Mouse (Mus musculus) liver, embryonic 15.5 days (tissue): ENCODE measurements at regions not wholly inside any gene's neighbourhood (a gene's known extent, or its start where the extent isn't known, plus 50 kb on each side); places are given as distances from the start of the nearest gene placed in this dataset.

ENCODE experiments used
- ATAC-seq: fragments of 200-750 bp; cut with Nextera tagmentation; 2 replicates; pipeline ENCODE4 v1.8.0; 2017; ENCODE audit warnings: moderate number of reproducible peaks, mild to moderate bottlenecking, moderate library complexity; ENCODE audit not compliant: insufficient read depth
- H3K27ac ChIP-seq: fragments of 300-500 bp; sonication (generic); replicated peaks from 2 replicates; pipeline ENCODE4 v1.5.1; 2015; ENCODE audit warnings: mild to moderate bottlenecking, inconsistent platforms
- H3K27me3 ChIP-seq: fragments of 300-500 bp; sonication (generic); 2 replicates; pipeline ENCODE4 v1.6.1; 2015; ENCODE audit warnings: mild to moderate bottlenecking, inconsistent platforms
- H3K36me3 ChIP-seq: fragments of 300-500 bp; sonication (generic); replicated peaks from 2 replicates; pipeline ENCODE4 v1.6.1; 2015; ENCODE audit warnings: moderate library complexity, mild to moderate bottlenecking, inconsistent platforms
- H3K4me1 ChIP-seq: fragments of 300-500 bp; sonication (generic); replicated peaks from 2 replicates; pipeline ENCODE4 v1.6.1; 2015; ENCODE audit warnings: inconsistent platforms
- H3K4me2 ChIP-seq: fragments of 300-500 bp; sonication (generic); 2 replicates; pipeline ENCODE4 v1.6.1; 2015; ENCODE audit warnings: moderate library complexity, mild to moderate bottlenecking, inconsistent platforms
- H3K4me3 ChIP-seq: fragments of 300-500 bp; sonication (generic); replicated peaks from 2 replicates; pipeline ENCODE4 v1.5.1; 2015; ENCODE audit warnings: mild to moderate bottlenecking, inconsistent platforms
- H3K9ac ChIP-seq: fragments of 300-500 bp; sonication (generic); 2 replicates; pipeline ENCODE4 v1.6.1; 2015; ENCODE audit warnings: moderate library complexity, mild to moderate bottlenecking, inconsistent platforms
- H3K9me3 ChIP-seq: fragments of 300-500 bp; sonication (generic); replicated peaks from 2 replicates; pipeline ENCODE4 v1.6.1; 2016; ENCODE audit warnings: inconsistent platforms
- WGBS: fragments of 180-500 bp; shearing (Covaris S2); methylation state at CpG from one replicate; pipeline ENCODE4 v1.1.7; 2015; ENCODE audit warnings: mixed read lengths; ENCODE audit not compliant: insufficient replicate concordance; 5-methylcytosine and 5-hydroxymethylcytosine counted together

DNA sequence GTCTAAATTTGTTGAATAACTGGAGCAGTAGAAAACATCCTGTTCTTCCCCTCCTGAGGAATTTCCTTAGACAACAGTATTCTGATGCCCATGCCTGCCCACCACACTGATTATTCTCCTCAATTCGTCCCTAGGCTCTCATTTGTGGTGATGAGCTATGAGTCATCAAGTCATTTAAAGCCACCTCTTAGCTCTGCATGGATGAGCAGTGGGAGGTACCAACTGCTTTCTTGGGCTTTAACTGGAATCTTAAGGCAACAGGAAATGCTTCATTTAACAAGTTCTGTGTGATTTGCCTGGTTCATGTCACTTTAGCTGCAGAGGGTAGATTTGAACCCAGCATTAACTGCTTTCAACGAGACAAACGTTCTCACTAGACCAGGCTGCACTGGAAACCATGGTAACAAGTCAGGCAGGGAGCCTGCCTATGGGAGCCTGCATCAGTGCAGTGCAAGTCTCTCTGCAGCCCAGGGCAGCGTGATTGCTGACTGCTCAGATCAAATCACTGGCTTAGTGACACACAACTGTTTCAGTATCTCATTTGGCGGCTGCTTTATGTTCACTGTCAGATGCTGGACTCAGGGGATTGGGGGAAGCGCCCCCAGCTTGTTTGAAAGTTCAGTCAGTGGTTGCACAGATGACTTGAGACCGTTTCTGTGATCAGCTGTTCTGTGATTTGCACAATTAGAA, 273.5 kb upstream of the Tle4 start:
- 25% methylated on average over 7 of the region's 7 CpGs for WGBS
- no peak for ATAC-seq
- no peak overlapping the region for H3K4me2 ChIP-seq
- no peak overlapping the region for H3K27ac ChIP-seq
- no peaks in the 10 kb centered on the region for H3K9me3 ChIP-seq
- H3K4me3 ChIP-seq, result no peak overlapping the region
- no peak overlapping the region for H3K9ac ChIP-seq
- H3K4me1 ChIP-seq, result no peaks in the 10 kb centered on the region
- no peaks in the 10 kb centered on the region for H3K36me3 ChIP-seq
- H3K27me3 ChIP-seq, result no peaks in the 10 kb centered on the region

DNA sequence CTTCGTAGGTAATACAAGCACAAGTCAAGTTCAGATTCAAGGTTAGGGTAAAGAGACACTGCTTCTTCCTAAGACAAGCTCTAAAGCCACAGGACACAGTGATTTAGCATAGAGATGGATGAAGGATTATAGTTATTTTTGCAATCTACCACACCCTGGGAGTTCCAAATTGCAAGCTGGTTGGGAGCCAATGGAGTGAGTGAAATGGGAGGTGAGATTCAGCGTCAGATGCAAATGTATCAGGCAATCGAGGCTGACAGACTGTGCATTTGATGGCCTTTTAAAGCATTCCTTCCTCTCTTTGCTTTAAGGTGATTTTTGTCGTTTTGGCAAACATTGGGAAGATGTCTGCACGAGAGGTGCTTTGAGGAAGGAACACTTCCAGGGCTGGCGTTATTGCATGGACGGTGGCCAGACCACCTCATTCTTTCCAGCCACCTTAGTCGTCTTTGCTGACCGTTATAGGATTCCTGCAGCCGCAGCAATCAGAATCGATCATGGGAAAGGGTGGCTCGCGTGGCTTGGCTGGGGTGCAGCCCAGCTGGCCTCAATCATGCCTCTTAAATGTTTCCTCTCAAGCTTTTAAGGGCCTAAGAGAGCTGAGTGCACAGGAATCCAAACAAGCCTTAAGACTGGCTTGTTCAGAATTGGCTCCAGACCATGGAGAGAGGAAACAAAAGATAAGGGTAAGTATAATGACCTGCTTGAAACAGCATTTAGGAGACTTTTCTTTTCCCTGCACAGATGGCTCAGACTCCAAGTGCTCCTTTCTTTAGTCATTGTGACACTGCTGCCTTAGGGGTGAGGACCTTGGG, 265.0 kb upstream of the Tle4 start:
- H3K27me3 ChIP-seq, result no peaks in the 10 kb centered on the region
- no peak for ATAC-seq
- H3K9me3 ChIP-seq, result no peaks in the 10 kb centered on the region
- H3K4me1 ChIP-seq, result no peaks in the 10 kb centered on the region
- no peak overlapping the region for H3K4me3 ChIP-seq
- no peak overlapping the region for H3K4me2 ChIP-seq
- no peak overlapping the region for H3K9ac ChIP-seq
- H3K36me3 ChIP-seq, result no peaks in the 10 kb centered on the region
- WGBS, result 41% methylated on average over 13 of the region's 13 CpGs
- no peak overlapping the region for H3K27ac ChIP-seq

DNA sequence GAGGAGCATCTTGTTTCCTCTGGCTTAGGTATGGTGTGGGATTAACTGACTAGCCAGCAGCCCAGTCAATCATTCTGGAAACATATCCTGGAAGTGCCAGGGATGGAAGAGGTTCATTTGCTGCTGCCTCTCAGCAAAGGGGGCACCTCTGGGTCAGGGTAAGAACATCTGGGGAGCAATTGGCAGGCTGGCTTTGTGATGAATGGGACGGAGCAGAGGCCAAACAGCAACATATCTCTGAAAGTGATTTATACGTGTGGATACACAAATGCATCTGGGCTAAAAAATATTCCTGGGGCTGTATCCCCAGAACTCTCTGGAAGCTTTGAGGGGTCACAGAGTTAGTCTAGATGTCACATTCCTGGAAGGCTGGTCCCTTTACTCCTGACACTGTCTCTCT, 257.2 kb upstream of the Tle4 start:
- Histone ChIP-seq H3K9ac (no peak overlapping the region), H3K4me1 (no peaks in the 10 kb centered on the region), H3K27me3 (no peaks in the 10 kb centered on the region), H3K9me3 (no peaks in the 10 kb centered on the region), H3K27ac (no peak overlapping the region), H3K36me3 (no peaks in the 10 kb centered on the region), H3K4me3 (no peak overlapping the region), H3K4me2 (no peak overlapping the region)
- 59% methylated on average over 2 of the region's 2 CpGs for WGBS
- no peak for ATAC-seq

DNA sequence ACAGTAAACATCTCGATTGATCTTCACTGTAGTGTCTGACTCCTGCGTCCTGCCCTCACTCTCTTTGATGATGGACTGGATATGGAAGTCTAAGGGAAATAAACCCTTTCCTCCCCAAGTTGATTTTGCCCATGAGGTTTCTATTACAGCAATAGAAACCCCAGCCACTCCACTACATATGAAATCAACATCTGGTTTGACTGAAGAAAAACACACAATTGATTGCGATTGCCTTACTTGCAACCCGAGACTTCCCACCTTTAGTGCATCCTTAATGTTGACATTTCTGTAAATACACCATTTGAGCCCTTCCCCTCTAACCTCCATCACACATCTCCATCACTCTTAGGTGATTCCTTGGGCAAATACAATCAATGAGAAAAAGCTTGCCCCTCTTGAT, 255.6 kb upstream of the Tle4 start:
- H3K4me1 ChIP-seq, result no peaks in the 10 kb centered on the region

DNA sequence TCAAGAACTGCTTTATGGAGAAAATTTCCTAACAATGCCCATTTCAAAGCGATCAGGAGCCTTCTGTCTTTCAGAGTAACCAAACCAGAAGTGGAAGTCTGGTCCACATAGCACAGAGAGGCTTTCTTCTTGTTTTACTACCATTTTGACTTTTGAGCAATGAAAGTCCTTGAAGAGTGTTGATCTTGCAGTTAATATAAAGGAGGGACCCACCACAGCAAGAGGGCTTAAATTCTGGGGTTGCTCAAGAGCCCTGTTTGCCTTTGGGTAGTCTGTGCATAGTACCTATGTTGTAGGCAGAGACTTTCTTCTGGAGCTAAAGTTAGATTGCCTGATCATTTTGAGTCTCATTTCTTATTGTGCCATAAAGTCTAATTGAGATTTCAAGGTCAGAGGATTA, 251.7 kb upstream of the Tle4 start:
- no peak for ATAC-seq
- H3K4me2 ChIP-seq, result no peak overlapping the region
- WGBS, result 55% methylated on average over 1 of the region's 1 CpGs
- no peaks in the 10 kb centered on the region for H3K9me3 ChIP-seq
- no peak overlapping the region for H3K4me3 ChIP-seq
- H3K36me3 ChIP-seq, result no peaks in the 10 kb centered on the region
- no peak overlapping the region for H3K27ac ChIP-seq
- H3K4me1 ChIP-seq, result no peaks in the 10 kb centered on the region
- H3K9ac ChIP-seq, result no peak overlapping the region
- H3K27me3 ChIP-seq, result no peaks in the 10 kb centered on the region

More for the DNA sequence above, 255.6 kb upstream of the Tle4 start:
- H3K9ac ChIP-seq, result no peak overlapping the region
- H3K27me3 ChIP-seq, result no peaks in the 10 kb centered on the region
- ATAC-seq, result no peak
- H3K36me3 ChIP-seq, result no peaks in the 10 kb centered on the region
- H3K27ac ChIP-seq, result no peak overlapping the region
- H3K4me3 ChIP-seq, result no peak overlapping the region
- no peaks in the 10 kb centered on the region for H3K9me3 ChIP-seq
- H3K4me2 ChIP-seq, result no peak overlapping the region
- WGBS, result 71% methylated on average over 4 of the region's 4 CpGs

DNA sequence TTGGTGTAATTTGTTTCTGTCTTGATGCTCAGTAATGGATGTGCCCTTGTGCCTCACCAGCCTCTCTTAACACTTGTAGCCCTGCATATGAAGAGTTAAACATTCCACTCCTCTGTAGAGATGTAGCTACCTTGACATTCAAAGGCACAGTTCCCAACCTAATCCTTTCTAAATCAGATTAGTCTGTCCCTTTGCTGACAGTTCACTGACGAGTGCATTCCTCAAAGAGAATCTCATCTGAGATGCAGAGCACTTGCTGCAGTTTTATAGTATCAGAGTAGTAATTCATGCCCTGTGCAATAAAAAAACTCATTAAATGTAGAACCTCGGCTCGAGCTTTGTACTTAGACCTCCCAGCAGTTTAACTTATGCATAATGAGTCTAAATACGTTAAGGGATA, 249.3 kb upstream of the Tle4 start:
- no peaks in the 10 kb centered on the region for H3K36me3 ChIP-seq
- H3K4me3 ChIP-seq, result no peak overlapping the region
- no peak for ATAC-seq
- H3K27me3 ChIP-seq, result no peaks in the 10 kb centered on the region
- no peaks in the 10 kb centered on the region for H3K4me1 ChIP-seq
- H3K27ac ChIP-seq, result no peak overlapping the region
- no peaks in the 10 kb centered on the region for H3K9me3 ChIP-seq
- WGBS, result 52% methylated on average over 4 of the region's 4 CpGs
- no peak overlapping the region for H3K9ac ChIP-seq
- no peak overlapping the region for H3K4me2 ChIP-seq

DNA sequence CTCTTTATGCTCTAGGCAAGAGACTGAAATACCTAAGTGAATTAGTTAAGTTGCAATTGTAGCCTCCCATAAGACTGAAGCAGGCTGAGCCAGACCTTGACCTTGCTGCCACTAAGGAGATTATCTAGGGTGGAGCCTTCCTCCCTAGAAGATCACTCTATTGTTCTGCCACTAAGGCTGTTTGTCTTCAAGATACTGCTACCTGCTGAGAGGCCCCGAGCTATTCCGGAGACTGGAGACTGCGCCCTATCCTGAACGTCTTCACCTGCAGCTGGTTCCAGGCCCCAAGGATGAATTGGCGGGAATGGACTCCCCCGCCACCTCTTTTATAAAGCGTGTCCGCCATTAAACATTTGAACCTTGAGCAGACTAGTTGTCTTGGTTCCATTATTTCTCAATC, 237.8 kb upstream of the Tle4 start:
- Histone ChIP-seq H3K4me2 (no peak overlapping the region), H3K36me3 (no peaks in the 10 kb centered on the region), H3K9ac (no peak overlapping the region), H3K4me1 (no peaks in the 10 kb centered on the region), H3K4me3 (no peak overlapping the region), H3K9me3 (no peaks in the 10 kb centered on the region), H3K27ac (no peak overlapping the region), H3K27me3 (no peaks in the 10 kb centered on the region)
- ATAC-seq, result no peak
- 71% methylated on average over 8 of the region's 8 CpGs for WGBS

DNA sequence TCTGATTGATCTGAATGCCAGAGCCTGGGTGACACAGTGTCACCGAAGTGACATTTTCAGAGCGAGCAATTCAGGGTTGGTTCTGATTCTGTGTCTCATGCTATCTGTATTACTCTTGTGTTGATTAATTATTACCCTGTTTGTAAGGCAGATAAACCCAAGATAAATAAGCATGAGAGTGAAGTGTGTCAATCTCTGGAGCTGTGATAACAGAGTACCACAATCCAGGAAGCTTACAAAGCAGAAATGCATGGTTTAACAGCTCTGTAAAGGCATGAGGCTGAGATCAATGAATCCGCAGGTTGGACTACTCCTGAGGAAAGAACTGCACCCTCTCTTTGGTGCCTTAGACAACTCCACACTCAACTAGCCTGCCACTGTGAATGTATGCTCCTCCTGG, 218.5 kb upstream of the Tle4 start:
- Histone ChIP-seq H3K9ac (no peak overlapping the region), H3K9me3 (no peaks in the 10 kb centered on the region), H3K27ac (no peak overlapping the region), H3K4me2 (no peak overlapping the region), H3K36me3 (no peaks in the 10 kb centered on the region), H3K4me1 (no peaks in the 10 kb centered on the region), H3K27me3 (no peaks in the 10 kb centered on the region), H3K4me3 (no peak overlapping the region)
- 60% methylated on average over 3 of the region's 3 CpGs for WGBS
- no peak for ATAC-seq

DNA sequence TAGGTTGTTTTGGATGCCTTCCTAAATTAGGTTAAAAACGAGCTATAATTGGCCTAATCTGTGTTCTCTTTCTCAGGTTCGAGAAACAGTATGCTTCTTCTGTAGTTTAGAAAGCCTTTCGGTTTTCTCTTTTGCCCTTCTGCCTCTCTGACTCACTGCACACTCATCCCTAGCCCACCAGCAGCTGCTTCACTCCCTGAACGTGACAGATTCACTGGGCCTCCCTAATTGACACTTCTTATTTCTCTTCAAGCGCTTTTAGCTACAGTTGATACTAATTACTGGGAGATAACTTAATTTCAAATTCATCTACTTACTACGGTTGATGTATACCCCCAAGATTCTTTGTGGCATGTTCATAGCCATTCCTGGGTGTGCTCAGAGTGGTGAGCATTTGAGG, 208.9 kb upstream of the Tle4 start:
- Histone ChIP-seq H3K27me3 (no peaks in the 10 kb centered on the region), H3K9me3 (no peaks in the 10 kb centered on the region), H3K36me3 (no peaks in the 10 kb centered on the region), H3K4me1 (no peaks in the 10 kb centered on the region), H3K27ac (no peak overlapping the region), H3K4me2 (no peak overlapping the region), H3K9ac (no peak overlapping the region), H3K4me3 (no peak overlapping the region)
- no peak for ATAC-seq
- 50% methylated on average over 6 of the region's 6 CpGs for WGBS

DNA sequence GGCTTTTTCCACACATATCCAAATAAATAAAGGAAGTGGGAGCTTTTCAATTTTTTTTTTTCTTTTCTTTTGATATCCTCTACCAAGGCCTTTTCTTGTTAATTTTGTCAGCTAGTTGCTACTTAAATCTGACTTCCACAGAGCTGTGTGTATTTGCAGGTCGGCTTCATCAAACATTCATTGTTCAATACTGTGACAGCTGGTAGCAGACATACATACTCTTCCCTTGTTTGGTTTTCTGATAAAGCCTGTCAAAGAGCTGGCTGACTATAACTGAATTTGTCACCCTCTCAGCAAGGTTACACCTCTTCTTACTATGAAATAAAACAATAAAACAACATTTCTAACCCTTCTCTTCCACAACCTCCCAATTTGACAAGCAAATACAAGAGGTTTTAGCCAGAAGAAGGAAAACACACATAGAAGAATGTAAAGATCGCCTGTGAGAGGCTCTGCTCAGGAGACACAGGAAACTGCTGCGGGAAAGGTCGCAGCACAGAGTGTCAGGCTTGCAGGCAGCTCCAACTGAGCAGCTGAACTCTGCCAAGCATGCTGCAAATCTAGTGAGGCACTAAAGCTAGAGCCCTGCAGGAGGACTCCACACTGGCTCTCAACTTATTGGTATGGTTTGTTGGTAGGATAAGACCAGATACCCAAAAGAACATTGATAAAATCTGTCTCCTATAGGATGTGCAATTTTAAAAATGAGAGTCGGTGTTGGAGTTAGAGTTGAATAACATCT, 205.2 kb upstream of the Tle4 start:
- no peak overlapping the region for H3K27ac ChIP-seq
- no peak for ATAC-seq
- H3K4me2 ChIP-seq, result no peak overlapping the region
- no peak overlapping the region for H3K4me3 ChIP-seq
- no peaks in the 10 kb centered on the region for H3K27me3 ChIP-seq
- H3K9ac ChIP-seq, result no peak overlapping the region
- no peaks in the 10 kb centered on the region for H3K9me3 ChIP-seq
- H3K36me3 ChIP-seq, result no peaks in the 10 kb centered on the region
- H3K4me1 ChIP-seq, result no peaks in the 10 kb centered on the region
- WGBS, result 16% methylated on average over 5 of the region's 5 CpGs

GRCm38 (mm10) chr19:14801669-14802068, 203.8 kb upstream of the Tle4 start:
- no peaks in the 10 kb centered on the region for H3K4me1 ChIP-seq
- H3K27ac ChIP-seq, result no peak overlapping the region
- no peaks in the 10 kb centered on the region for H3K27me3 ChIP-seq
- 61% methylated on average over 8 of the region's 8 CpGs for WGBS
- no peak overlapping the region for H3K4me2 ChIP-seq
- H3K36me3 ChIP-seq, result no peaks in the 10 kb centered on the region
- H3K9ac ChIP-seq, result no peak overlapping the region
- no peak for ATAC-seq
- H3K9me3 ChIP-seq, result no peaks in the 10 kb centered on the region
- no peak overlapping the region for H3K4me3 ChIP-seq
